Mouse (Mus musculus) lung, adult 2 months (tissue): Measurements from ENCODE around the gene Fzd7.

Experiments used
- CTCF ChIP-seq: fragments of 200-500 bp; IDR thresholded peaks from 2 replicates; pipeline ENCODE4 v1.5.1; 2011; ENCODE audit warnings: mild to moderate bottlenecking, low read length, control low read depth; ENCODE audit not compliant: insufficient read depth
- POLR2A ChIP-seq: fragments of 200-500 bp; IDR thresholded peaks from 2 replicates; pipeline ENCODE4 v1.6.1; 2011; ENCODE audit warnings: low read depth, mild to moderate bottlenecking, control low read depth, low read length, borderline replicate concordance; ENCODE audit errors: extremely low read depth

GRCm38 (mm10) chr1:59484314-59484713 is 2.1 kb downstream of the Fzd7 start:
- TF ChIP-seq CTCF (no peak), POLR2A (no peak)
